Mouse (Mus musculus): Measurements from ENCODE around the gene Hs3st3b1.

The Hs3st3b1 gene

DNA sequence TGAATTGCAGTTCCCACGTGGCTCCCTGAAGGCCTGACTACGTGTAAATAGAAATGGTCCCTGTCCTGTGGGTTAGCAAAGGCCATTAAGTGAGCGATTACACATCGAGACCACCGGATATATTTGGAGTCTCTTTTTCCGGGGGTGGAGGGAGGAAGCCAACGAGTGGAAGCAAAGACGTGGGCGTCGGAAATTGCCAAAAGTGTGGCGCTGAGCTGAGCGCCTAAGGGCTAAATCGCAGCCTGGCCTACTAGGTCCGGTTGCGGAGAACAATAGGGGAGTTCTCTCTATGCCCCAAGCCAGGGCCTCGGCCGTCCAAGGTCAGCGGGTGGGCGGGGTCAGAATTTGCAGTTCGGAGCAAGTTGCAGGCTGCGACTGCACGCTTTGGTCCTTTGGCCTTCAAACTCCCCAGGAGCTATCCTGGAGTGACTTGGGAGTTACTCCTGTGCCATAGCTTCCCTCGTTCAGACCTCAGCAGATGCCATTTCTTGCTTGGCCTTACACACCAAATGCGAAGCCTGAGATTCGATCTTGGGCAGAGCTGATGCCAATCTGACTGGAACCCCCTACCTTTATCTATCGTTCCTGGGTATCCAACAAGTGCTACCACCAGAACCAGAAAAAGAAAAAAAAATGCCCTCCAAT is 2.3 kb upstream of the Hs3st3b1 start:
- DNase-seq (ENCODE audit: low spot score in 2 of 2): no peak

DNA sequence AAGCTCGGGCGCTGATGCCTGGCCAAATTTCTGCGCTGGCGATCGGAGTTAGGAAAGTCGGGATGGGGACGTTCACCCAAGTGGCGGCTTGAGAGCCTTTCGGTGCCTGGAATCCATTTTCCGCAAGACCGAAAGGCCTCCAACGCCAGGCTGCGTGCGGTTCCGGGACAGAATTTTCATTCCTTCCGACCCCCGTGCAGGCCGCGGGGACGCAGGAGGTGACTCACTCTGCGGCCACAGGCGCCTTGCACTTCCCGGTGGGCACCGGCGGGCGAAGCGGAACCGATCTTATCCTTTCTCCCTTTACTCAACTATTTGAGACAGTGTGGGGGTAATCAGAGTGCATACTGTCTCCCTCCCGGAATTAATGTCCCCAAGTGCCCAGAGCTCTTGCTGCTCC is 1.3 kb upstream of the Hs3st3b1 start:
- peak in 1 of 2 experiments; percentile 14 for DNase-seq (ENCODE audit: low spot score in 2 of 2)

GRCm38 (mm10) chr11:63921044-63921951 is 792 bp downstream of the Hs3st3b1 start:
- DNase-seq (ENCODE audit: low spot score in 2 of 2): no peak

GRCm38 (mm10) chr11:63920531-63920930 is 1.6 kb downstream of the Hs3st3b1 start:
- peak in 1 of 2 experiments; percentile 66 for DNase-seq (ENCODE audit: low spot score in 2 of 2)

DNA sequence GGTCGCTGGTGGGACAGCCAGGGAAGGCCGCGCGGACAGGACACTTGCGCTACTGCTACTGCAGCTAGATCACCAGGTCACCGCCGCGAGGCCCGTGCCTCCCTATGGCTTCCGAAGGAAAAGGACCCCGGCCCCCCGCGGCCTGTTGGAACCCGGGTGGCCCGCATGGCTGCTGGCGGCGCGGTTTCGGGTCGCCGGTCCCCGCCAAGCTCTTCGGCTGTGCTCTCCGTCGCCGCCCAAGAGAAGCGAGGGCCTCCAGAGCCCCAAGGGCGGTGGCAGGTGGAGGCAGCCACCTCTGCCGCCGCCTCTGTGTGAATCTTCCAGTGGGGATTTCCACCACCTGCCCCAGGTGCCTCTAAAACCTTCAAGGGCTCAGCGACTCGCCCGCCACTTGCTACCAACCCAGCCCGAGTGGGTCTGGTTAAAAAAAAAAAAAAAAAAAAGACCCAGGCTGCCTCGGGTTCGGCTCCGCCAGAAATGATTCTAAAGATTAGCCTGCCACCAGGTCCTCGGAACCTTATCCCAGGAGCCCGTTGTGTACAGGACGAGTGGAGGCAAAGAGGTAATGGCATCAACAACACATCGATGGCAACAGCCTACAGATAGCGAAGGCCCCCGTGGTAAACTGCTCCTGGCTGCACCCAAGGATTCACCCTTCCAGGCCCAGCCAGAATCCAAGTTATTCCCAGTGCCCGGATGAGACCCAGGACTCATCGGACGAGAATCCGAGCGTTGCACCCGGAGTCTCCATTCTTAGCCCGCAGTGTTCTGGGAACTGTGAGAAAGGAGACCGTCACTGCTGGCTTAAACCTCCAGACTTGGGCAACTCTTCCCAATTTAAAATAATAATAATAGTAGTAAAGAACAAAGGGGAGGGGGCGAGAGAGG is 2.6 kb downstream of the Hs3st3b1 start:
- no peak for DNase-seq (ENCODE audit: low spot score in 2 of 2)

- DNase-seq (ENCODE audit: low spot score in 2 of 2): no peak
Measured at GRCm38 (mm10) chr11:63918321-63919105, 3.6 kb downstream of the Hs3st3b1 start.

DNA sequence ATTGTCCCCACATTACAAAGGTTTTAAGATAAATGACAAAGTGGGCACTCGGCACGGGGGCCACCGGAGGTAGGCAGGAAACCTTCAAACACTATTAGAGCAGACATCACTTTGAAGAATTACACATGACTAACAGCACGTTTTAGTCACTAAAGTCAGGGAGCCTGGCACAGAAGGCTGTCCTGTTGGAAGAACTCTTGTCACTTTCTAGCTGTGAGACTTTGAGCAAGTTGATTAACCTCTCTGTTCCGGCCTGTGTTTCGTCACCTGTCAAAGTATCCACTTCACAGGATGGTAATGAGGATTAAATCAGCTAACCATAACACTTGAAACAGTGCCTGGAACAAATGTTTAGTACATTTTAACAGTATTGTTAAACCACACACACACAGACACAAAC is 4.5 kb downstream of the Hs3st3b1 start:
- DNase-seq (ENCODE audit: low spot score in 2 of 2): no peak

GRCm38 (mm10) chr11:63914388-63914787 is 7.7 kb downstream of the Hs3st3b1 start:
- DNase-seq (ENCODE audit: low spot score in 2 of 2): peak; percentile 56 to 81

- DNase-seq (ENCODE audit: low spot score in 2 of 2): no peak
Measured at GRCm38 (mm10) chr11:63913936-63914335, 8.2 kb downstream of the Hs3st3b1 start.

- DNase-seq (ENCODE audit: low spot score in 2 of 2): no peak
Measured at GRCm38 (mm10) chr11:63911001-63911400, 11.1 kb downstream of the Hs3st3b1 start.

DNA sequence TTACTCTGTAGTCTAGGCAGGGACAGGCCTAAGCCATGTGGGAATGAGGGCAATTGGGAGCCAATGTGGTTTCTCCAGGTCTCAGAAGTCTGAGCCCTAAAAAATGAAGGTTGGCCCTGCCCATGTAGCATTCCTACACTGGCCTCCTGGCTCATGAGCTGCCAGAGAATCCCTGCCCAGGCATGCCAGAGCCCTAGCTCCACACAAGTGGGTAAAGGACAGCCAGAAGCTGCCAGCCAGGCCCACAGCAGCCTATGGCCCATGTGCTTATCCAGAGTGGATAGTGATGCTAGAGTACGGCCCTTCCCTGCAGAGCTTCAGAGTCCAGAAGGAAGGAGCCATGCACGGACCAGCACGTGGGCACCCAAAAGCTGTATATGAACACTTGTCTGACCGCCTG is 12.1 kb downstream of the Hs3st3b1 start:
- DNase-seq (ENCODE audit: low spot score in 2 of 2): no peak

GRCm38 (mm10) chr11:63908500-63908899 is 13.6 kb downstream of the Hs3st3b1 start:
- DNase-seq (ENCODE audit: low spot score in 2 of 2): no peak

DNA sequence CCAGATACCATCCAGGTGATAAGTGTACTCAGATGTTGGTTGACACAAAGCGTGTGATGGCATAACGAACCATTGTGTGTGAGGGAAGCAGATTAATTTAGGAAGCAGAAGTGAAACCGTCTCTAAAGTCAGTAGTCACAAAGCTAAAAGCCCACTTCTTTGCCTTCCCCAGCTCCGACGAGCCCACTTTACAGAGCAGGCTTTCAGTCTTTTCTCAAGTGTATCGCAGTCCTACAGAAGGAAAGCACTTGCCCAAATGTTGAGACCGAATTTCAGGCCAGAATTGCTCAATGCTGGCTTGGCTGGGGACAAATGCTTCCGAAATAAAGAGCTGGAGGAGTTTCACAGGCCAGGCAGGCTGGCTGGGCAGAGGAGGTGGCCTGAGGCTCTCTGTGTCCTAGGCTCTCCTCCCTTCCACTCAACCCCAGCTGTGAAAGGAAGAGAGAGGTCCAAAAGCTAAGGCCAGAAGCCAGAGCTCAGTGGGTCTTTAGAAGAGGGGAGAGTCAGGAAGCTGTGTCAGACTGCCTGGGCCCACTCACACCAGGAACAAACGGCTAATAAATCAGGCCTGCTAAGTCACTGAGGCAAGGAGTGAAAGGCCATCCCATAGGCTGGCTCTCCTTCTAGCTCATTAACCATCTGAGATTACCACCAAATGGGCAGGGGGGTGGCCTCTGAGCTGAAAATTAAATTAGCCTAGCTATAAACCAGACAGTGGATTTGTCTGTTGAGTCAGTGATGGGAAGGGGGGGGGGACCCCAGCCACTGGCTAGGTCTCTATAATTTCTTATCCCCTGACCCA is 15.3 kb downstream of the Hs3st3b1 start:
- peak in 1 of 2 experiments; percentile 54 for DNase-seq (ENCODE audit: low spot score in 2 of 2)

GRCm38 (mm10) chr11:63904787-63905186 is 17.3 kb downstream of the Hs3st3b1 start:
- no peak for DNase-seq (ENCODE audit: low spot score in 2 of 2)

GRCm38 (mm10) chr11:63898509-63899168 is 23.5 kb downstream of the Hs3st3b1 start:
- DNase-seq (ENCODE audit: low spot score in 2 of 2): no peak

- DNase-seq (ENCODE audit: low spot score in 2 of 2): no peak
Measured at GRCm38 (mm10) chr11:63897856-63898508, 24.1 kb downstream of the Hs3st3b1 start.

GRCm38 (mm10) chr11:63897011-63897410 is 25.1 kb downstream of the Hs3st3b1 start:
- DNase-seq (ENCODE audit: low spot score in 2 of 2): no peak

- no peak for DNase-seq (ENCODE audit: low spot score in 2 of 2)
Measured at GRCm38 (mm10) chr11:63894188-63894587, 27.9 kb downstream of the Hs3st3b1 start.

DNA sequence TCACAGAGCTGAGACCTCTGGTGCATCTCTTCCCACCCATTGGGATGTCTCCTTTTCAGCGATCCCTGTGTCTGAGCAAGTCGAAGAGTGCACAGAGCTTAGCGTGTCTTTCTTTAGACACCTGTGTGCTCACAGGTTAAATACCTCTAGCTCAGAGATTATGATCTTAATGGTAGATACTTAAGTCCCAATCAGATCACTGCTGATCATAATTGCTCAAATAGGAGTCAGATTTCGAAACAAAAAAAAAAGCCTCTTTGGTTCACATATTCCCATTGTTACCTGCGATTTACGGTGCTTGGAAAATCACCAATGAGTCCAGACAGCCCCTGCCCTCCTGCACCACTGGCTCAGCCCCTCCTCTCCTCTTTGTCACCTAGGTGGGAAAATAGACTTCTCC is 28.5 kb downstream of the Hs3st3b1 start:
- DNase-seq (ENCODE audit: low spot score in 2 of 2): no peak

Measured in urinary bladder, postnatal 36 days (tissue).